Mouse (Mus musculus) c-Kit-negative CD71-positive TER-119-positive erythroid progenitor cells, embryonic 14.5 days (primary cell): ENCODE results near the gene Azin2.

Source experiments
- DNase-seq: peaks from one replicate; pipeline ENCODE4 v3.0.0-alpha.2; 2013; ENCODE audit warnings: low read depth, low spot score

The Azin2 gene

GRCm38 (mm10) chr4:128897911-128898421 is 64.3 kb downstream of the Azin2 start:
- no peak for DNase-seq

- DNase-seq = no peak
Measured at GRCm38 (mm10) chr4:128896667-128897066, 65.6 kb downstream of the Azin2 start.

DNA sequence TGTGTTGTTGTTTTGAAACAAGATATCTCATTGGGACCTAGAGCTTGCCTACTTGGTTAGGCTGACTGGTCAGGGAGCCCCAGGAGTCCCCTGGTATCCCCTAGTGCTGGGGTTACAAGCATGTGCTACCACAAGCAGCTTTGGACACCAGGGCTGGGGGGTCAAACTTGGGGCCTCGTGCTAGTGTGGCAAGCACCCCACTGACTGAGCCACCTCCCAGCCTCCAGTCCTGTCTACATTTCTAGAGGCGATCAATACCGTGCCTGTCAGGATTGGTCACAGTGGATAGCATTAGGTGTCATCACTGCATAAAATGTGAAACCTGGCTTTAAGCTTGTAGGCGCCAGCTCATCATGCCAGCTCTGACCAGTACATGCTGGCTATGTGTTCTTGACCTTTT is 66.4 kb downstream of the Azin2 start:
- no peak for DNase-seq

DNA sequence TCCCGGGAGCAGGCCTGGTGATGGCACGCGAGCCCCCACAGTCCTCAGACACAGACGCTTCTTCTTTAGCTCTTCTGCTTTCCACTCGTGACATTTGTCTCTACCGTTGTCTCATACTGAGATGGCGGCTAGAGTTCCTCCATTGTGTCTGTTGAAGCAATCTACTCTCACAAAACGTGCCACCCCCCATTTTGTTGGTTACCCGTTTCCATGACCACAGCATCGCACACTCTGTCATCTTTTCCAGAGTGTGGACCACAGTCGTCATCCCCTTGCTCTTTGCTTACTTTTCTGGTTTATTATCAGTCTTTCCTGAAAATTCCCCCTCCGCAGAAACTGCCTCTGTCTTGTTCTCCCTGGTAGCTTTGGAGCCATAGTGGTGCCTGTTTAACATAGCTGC is 68.1 kb downstream of the Azin2 start:
- DNase-seq = no peak

- DNase-seq = no peak
Measured at GRCm38 (mm10) chr4:128892188-128892587, 70.1 kb downstream of the Azin2 start.

GRCm38 (mm10) chr4:128891746-128892145 is 70.5 kb downstream of the Azin2 start:
- DNase-seq = no peak

DNA sequence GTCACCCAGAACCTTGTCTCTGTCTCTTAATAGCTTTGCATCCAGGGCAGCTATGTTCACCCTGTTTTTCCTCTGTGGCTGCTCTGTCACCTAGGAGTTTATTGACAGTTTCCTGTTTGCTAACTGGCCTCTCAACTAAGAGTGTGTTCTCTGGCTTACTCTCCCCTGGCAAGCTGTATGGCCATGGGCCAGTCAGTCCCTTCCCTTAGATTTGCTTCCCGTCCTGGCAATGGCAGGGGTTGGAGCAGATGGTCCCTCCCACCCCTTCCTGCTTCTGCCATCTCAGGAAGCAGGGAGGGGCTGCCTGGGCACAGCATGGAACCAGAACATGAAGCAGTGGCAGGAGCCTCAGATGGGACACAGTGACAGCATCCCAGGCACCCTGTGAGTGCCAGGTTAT is 71.1 kb downstream of the Azin2 start:
- no peak for DNase-seq

GRCm38 (mm10) chr4:128889752-128890630 is 72.3 kb downstream of the Azin2 start:
- DNase-seq = no peak

DNA sequence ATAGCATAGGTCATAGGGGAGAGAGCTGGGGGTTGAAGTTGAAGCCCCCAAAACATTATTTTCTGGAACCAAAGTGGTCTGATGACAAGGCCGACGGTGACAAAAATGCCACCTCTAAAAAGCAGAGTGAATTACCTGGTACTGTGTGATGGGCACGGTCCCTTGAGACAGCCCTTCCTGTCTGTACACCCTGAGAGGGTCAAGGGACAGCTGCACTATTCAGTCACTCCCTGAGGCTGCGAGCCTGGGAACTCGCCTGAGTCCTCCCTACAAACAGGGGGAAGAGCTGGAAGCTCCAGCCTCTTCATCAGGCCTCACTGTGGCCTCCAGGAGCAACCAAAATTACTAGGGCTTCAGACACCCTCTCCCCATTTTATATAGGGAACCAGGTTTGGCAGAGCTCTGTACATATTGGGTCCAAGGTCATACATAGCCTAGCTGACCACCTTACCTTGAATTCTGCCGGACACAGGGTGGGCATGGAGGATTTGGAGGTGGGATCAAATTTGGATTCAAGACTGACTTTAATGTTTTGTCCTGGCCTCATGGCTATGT is 73.7 kb downstream of the Azin2 start:
- no peak for DNase-seq

- DNase-seq = no peak
Measured at GRCm38 (mm10) chr4:128887641-128888091, 74.6 kb downstream of the Azin2 start.

DNA sequence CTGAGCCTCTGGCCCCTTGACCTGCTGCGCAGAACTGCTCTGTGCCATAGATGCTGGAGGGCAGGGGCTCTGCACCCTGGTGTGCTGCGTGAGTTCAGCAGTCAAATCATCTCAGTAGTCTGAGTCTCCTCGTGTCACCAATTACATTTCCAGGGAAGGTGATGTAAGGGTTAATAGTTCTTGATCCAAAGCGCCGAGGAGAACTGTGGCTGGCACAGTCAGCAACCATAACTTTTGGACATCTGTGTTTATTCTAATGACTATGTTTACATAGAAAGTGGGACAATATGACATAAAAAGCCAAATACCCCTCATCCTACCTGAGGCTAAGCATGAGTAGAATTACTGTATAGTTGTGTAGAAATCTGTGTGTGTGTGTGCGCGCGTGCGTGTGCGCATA is 75.2 kb downstream of the Azin2 start:
- DNase-seq = no peak

DNA sequence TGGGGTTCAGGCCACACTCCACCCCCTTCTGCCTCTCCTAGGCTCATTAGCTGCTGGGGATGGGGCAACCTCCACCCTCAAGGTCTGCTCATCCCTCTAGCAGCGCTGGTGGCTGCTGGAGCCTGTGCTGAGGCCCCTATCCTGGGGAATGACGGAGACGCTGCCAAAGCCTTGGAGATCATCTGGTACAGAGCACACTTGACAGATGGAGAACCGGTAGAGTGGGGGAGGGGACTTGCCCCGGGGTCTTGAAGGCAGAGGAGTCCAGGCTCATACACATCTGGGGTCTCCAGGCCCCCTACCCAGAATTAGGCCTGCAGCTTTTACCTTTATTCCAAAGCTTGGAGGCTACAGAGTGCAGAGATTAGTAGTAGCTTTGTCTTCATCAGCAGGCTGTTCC is 75.7 kb downstream of the Azin2 start:
- DNase-seq = no peak

DNA sequence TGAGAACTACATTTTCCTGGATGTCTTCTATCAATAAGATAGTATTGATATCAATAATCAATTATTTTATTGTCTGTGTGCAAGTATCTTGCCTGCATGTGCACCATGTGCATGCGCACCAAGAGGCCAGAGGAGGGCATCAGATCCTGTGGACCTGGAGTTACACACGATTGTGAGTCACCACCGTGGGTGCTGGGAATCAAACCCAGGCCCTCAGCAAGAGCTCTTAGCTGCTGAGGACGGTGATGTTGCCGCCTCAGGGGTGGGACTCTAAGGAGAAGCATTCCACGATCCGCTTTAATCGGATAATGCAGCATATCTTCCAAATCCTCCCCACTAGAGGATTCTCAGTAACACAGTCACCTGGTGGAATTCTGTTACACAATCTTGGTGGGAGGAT is 76.7 kb downstream of the Azin2 start:
- no peak for DNase-seq

DNA sequence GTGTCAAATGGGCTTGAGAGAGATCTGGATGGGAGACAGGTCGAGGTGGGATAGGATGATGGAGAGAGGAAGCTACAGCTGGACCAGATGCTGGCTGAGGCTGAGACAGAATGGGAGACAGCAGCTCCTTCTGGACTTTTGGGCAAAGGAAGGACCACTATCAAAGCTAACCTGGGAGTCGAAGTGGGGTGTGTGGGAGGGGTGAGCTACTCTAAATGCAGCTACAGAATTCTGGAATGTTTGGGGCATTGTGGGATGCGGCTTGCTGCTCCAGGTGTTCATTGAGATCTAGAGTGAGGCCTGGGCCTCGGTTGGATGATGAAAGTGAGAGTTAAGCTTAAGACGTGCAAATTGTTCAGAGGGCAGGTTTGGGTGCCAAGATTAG is 77.5 kb downstream of the Azin2 start:
- DNase-seq = no peak

- no peak for DNase-seq
Measured at GRCm38 (mm10) chr4:128883801-128884710, 78.2 kb downstream of the Azin2 start.

- no peak for DNase-seq
Measured at GRCm38 (mm10) chr4:128883379-128883781, 78.9 kb downstream of the Azin2 start, which contains the start of gene Trim62. Gene Trim62 (plus strand): TSS chr4:128883580.
